Mouse (Mus musculus) embryo, embryonic 11.5 days (tissue): Measurements from ENCODE around the gene Rsg1.

Experiments
- DNase-seq: peaks from one replicate; pipeline ENCODE4 v3.0.0-alpha.2; 2012; ENCODE audit warnings: low read depth, low spot score

The Rsg1 gene

DNA sequence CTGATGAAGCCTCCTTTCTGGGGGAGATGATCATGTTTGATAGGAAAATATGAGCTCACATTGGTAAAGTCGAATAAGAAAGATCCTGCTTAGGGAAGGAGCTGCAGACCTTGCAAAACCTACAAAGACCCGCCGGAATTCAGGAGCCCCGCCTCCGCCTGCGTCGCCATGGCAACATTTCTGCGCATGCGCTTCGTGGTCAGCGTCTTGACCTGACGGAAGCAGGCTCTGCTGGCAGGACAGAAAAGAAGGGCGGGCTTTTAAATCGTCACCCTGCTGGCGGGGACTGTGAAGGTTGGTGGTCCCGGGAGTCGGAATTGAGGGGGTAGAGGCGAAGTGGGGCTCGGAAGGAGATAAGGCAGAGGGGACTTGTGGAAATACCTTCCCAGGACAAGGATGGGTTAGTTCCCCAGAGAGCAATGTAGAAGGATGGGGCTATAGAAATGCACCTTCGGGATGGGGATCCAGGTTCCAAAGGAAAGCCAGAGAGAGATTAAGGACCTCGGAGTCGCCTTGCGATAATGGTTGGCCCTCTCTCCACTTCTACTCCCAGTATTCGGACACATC is at the start of gene Rsg1:
Rsg1 (plus strand) TSS at position 187 of the 567 bp plus-strand sequence.
- peak; percentile 92 for DNase-seq

DNA sequence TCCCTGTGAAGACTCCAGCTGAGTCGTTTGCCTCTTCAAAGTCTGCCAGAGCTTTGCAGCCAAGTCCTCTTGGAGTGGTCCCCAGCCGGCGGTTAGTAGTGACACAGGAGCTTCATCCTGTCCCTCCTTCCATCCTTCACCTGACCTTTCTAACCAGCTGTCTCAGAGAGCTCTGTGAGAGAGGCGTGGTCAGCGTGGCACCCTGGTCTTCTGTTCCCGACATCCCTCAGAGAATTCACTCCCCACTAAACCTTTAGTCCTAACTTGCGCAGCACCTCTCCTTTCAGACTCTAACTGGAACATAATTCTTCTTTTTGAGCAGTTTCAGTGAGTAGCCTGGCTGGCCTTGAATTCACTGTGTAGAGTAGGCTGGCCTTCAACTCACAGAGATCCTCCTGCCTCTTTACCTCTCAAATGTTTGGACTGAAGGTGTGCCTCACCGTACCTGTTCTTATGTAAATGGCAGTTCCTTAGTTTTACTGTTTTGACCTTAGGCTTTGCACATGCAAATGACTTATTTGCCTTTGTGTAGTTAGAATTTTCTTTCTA is 47.9 kb upstream of the Rsg1 start:
- no peak for DNase-seq

DNA sequence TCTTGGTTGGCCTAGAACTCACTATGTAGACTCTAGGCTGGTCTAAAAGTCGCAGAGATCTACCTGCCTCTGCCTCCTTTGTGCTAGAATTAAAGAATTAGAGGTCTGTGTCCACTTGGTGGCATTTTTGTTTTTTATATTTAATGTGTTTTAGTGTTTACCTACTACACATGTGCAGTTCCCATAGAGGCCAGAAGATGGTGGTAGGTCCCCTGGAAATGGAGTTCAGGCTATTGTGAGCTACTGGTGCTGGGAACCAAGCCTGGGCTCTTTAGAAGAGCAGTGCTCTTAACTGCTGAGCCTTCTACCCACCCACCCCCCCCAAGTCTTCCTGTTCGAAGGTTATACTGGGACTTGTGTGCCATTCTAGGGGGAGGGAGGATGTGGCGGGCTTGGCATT is 46.6 kb upstream of the Rsg1 start:
- DNase-seq = no peak

DNA sequence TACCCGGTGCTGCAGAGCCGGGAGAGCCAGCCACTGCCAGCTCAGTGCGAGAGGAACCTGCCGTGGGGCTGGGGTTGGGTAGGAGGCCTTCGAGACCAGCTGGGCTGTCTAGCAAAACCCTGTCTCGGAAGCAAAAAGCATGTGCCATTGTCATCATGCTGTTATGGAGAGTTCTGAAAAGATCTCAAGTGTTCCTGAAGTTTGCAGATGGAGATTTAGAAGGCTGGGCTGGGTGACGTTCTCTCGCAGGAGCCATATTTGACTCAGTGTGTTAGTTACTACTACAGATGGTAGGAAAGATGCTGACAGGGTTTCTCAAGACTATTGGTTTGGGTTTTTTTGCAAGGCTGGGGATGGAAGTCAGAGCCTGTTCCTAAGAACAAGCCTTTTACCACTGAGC is 41.6 kb upstream of the Rsg1 start:
- DNase-seq = no peak

DNA sequence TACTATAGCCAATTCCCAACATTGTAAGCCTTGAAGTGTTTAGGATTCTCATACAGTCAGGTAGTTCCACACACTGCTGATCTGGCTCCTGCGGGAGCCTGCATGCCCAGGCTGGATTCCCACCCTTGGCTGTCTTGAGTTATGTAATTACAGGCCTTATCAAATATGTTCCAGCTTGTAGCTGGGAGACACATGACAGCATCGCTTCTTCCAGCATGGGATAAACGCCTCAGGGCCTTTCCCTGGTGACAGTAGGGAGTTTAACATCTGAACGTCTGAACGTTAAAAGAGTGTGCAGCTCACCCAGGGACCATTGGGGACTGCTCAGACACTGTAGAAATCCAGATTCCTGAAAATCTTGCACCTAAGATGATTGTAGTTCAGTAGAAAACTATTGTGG is 38.0 kb upstream of the Rsg1 start:
- no peak for DNase-seq

DNA sequence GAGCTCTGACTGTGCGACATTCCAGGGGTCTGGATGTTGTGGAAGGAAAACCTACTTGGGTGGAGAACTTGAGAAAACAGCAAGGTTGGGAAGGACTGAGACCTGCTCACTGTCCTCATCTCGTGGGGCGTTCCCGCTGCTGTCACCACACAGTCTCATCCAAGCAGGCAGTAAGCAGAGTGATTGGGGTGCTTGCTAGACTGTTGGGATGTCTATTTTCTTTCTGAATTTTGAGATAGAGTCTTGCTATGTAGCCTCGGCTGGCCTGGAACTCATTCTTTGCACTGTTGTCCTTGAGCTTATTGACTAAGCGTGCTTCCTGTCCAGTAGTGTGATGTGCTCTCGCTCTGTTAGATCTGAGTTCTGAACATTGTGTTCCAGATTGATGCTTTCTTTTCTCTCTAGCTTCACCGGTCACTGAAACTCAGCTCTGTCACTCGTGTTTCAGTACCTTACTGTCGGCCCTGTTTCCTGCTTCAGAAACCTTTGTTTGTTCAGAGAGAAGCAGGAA is 37.4 kb upstream of the Rsg1 start:
- no peak for DNase-seq

DNA sequence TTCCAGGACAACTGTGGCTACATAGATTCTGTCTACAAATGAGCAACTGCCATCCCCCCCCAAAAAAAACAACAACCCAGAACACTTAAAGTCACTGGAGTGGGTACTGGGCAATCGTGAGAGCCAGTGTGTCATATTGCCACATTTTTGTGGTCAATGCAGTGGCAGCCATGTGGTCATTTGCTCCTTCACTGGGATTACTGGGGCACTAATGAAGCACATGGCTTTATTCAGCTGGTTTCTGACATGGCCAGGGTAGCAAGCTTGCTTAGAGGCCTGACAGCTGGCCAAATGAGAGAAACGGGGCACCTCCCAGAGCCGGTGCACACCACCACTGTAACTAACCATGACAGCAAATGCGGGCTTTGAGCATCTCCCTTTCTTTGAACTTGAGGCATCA is 35.3 kb upstream of the Rsg1 start:
- DNase-seq = no peak

DNA sequence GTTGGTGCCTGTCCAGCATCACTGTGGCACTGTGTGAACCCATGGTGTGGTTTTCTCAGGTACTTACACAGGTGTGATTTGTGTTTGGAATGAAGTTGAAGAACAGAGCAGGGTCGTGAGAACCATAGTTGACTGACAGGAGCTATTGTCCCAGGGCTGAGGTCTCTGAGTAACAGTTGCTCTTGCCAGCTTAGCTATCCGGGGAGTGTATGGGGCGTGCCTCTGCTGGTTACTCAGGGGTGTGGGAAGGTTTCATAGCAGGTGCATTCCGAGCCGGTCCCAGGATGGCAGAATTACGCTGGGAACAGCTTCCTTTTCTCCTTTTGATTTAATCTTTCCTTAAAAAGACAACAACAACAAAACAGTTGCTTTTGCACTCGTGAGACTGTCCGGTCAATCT is 32.9 kb upstream of the Rsg1 start:
- no peak for DNase-seq

DNA sequence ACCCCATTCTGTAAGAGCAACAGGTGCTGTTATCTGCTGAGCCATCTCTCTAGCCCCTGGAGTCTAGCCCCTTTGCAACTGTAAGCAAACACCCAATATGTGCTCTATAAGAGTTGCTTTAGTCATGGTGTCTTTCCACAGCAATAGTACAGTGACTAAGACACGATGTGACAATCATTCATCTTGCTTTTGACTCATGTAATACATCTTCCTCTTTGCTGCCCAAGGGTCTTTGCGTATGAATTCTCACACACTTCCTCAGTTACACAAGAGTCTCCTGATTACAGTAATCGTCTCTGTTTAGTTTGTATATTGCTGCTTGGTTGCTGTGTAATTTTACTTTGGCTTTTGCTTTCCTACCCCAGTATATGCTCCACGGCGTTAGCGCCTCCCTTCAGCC is 31.8 kb upstream of the Rsg1 start:
- no peak for DNase-seq

DNA sequence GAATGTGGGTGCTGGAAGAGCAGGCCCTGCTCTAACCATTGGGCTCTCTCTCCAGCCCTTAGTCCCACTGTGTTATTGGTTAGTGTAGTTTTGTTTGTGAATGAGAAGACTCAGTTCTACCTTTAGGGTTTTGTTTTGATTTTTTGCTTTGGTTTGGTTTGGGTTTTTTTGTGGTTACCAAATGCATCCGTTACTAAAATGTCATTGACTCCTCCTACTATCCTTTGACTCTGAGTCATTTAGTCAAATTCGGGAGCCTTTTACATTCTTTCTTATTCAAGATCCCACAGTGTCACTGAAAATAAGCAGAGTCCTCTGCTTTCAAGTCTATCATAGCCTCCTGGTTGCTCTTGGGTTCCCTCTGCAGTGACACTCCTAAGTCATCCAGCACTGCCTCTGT is 29.8 kb upstream of the Rsg1 start:
- DNase-seq = no peak

DNA sequence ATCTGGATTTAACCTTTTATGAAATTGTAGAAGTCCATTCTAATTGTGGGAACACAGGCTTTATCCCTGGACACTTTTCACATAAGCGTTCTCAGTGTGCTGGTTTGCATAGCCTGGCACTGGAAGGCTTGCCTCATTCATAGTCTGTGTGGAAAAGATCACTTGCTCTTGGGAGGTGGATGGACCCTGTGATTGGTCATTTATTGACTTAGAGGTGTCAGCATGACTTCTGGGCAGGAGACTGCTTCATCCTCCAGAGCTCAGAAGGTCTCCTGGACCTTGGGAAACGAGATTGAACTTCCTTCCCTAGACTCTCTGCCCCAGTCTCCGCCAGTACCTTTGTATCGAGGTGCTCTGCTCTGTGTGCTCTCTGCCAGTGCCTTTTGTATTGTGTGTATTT is 29.3 kb upstream of the Rsg1 start:
- no peak for DNase-seq

DNA sequence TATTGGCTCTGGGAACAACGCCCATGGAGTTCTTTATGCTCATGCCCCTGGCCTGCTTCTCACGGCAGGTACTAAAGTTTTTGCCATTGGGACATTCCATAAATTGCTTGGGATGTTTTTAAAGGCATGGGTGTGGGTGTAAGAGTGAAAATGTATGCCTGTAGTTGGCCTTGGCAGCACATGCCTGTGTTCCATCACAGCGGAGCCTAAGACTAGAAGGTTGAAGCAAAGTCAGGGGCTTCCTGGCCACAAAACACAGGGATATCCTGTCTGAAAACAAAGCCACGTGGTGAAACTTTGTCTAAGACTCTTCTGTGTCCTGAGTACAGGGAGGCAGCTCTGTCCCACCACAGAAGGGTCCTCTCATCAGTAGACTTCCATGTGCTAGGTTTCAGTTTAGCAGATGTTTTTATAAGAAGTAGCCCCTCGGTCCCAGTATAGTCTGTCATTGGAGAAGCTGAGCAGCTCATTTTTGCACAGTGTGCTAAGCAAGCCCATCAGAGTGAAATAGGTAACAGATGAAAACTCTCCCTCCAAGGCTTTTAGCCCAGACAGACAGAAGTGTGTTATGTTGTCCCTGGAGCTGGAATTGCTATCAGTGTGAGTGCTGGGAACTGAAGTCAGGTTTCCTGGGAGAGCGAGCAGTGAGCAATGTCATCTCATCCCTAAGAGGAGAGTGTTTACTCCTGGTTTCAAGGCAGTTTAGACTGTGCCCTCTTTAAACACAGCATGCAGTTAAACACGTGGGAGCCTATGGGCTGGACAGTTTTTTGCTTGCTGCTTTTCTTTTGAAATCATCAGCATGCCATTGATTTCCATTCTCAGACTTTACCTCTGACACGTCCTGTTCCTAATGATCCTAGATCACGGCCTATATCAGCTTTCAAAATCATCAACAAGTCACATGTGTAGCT is 26.6 kb upstream of the Rsg1 start:
- DNase-seq = no peak

DNA sequence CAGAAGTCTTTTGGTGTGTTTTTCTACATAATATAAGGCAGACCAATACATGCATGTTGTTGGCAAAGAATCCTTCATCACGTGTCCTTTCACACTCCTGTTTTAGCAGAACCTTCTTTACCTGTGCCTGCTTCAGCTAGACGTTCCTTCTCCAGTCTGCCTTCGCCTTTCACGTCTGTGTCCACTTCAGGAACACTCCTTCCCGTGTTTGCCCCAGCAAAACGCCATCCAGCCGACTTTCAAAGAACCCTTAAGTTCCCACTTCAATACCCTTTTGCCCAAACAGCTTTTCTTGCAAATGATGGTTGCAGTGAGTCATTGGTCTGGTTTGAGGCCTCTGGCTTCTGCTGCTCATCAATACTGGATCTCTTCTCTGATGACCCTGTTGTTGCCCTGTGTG is 22.5 kb upstream of the Rsg1 start:
- DNase-seq = no peak

DNA sequence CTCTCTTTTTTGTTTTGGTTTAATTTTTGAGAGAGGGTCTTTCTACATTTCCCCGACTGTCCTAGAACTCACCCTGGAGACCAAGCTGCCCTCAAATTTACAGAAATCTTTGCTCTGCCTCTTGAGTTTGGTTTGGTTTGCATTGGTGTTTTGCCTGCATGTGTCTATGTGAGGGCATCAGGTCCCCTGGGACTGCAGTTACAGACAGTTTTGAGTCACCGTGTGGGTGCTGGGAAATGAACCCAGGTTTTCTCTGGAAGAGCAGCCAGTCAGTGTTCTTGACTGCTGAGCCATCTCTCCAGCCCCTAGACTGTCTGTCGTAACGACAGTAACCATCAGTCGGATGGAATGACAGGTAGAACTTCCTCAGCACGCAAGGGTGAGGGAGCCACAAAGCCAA is 19.2 kb upstream of the Rsg1 start:
- no peak for DNase-seq

DNA sequence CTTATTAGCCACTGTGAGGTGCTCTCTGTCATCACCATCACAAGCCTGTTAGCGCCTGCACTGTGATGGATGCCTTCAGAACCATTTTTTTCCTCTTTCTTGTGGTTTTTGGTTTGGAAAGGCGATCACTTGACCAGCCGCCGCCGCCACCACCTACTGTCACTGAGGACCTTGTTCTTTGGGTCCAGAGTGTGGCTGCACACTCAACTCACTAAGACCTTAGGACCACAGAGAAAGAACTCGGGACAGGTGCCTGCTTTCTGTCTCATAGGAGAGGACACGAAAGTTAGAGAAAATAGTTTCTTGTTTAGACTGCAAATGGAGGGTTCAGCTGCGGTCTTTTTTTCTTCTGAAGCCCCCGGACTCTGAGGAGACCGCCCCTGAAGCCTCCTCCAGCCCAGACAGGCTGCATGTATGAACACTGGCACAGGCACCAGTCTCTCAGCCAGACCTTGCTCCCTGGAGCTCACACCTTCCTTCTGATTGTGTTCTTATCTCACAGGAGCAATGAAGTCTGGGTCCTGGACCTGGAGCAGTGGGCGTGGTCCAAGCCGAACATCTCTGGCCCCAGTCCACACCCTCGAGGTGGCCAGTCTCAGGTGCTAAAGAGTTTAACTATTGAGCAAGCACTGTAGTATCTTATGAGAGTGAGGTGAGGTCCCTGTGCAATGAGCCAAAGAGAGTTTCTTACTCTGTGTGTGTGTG is 16.6 kb upstream of the Rsg1 start:
- DNase-seq = no peak

DNA sequence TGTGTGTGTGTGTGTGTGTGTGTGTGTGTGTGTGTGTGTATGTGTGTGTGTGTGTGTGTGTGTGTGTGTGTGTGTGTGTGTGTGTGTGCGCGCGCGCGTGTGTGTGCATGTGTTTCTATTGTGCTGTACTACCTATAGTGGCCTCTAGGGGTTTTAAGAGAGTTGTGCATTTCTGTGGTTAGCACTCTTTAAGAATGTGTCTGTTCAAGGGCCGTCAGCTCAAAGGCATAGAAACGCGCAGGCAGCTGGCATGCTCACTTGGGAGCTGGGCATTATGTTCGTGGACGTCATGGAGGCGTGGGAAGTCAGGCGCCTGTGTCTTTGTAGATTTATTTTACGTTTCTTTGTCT is 16.1 kb upstream of the Rsg1 start:
- DNase-seq = no peak

DNA sequence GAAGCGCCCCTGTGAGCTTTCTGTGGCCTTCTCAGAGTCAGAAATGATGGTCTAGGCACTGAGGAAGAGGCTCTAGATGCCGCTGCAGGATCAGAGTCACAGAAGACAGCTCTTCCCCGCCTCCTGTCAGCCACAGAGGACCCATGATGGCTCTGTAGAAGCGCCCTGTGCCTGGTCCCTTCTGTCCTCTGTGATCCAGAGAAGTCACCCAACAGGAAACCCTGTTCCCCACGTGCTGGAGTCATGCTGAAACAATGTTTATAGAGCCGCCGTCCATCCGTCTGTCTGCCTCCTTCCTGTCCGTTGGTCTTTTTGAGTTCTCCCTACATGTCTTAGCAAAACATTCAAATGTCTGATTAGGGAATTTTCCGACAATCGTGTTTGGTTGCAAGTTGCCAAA is 12.8 kb upstream of the Rsg1 start:
- no peak for DNase-seq

DNA sequence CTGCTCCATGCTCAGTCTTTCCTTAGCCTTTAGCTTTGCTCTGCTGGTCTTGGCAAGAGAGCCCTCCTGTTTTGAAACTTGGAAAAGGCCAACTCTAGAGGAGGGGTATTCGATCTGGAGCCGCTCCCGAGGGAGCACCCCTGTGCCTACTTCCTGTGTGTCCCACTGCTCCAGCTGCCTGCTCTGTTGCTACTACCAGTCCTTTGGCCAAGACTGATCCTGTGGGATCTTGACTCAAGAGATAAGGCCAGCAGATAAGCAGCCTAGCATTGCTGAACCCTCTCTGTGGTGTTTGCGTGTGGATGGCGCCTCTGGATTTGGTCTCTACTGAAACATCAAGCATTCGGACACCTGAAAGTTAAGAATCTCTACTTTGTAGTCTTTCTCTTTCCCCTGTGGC is 11.6 kb upstream of the Rsg1 start:
- DNase-seq = no peak

DNA sequence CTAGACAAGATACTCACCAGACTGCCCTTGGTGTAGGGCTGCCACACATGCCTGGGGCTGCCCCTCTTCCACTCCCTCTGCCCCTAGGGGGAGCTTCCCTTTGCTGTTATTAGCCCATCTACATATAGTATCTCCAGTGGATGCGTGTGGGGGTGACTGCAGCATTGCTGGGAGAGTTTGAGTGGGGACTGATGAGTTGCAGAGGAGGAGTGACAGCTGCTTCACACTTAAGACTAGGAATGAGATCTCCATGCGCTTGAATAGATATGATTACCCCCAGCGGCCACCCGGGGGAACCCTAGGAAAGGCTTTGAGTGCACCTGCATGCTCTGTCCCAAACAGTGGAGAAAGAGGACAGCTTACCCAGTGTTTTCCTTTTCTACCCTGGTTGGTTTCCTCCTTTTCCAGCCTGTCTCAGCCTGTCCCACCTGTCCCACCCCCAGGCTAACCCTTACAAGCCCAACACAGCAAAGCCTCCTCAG is 9.1 kb upstream of the Rsg1 start:
- DNase-seq = no peak

DNA sequence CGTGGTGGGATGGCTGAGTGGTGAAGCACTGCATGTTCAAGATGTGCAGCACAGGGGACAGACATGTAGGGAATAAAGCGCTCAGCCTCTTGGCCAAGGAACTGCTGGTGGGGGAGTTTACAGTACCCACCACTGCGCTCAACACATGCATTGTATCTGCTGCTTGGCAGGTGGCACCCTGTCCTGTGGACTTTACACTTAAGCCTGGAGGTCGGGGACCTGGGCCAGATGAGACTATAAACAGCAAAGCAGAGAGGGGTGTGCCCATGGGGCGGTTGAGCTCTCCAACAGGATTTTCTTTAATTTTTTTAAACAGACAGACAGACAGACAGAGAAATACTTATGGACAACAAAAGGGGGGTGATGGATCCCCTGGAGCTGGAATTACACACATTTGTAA is 6.7 kb upstream of the Rsg1 start:
- no peak for DNase-seq

DNA sequence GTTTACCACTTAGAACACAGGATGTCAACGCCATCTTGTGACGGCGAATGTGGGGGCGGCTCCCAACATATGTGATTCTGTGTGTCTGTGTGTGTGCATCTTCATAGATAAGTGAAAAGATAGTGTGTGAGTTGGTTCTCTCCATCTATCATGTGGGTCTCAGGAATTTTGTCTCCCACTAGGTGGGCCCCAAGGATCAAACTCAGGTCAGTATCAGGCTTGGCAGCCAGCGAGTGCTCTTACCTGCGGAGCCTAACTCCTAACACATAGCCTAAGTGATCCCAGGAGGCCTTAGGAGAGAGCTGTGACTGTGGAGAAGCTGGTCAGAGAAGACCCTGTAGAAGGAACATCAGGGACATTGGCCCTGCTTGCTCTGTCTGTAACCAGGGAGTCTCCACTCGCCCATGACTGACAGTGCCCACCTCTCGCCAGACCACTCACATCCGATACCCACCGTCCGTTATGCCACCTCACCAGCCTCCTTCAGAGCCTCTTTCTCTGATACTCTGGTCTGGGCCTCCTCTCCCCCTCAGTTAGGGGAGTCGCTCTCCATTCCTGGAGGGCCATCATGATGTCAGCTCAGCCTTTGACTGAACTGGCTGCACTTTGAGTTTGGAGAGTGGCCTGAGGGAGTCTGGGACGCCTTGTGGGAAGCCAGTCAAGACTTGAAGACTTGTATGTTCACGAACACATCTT is 3.1 kb upstream of the Rsg1 start:
- no peak for DNase-seq

DNA sequence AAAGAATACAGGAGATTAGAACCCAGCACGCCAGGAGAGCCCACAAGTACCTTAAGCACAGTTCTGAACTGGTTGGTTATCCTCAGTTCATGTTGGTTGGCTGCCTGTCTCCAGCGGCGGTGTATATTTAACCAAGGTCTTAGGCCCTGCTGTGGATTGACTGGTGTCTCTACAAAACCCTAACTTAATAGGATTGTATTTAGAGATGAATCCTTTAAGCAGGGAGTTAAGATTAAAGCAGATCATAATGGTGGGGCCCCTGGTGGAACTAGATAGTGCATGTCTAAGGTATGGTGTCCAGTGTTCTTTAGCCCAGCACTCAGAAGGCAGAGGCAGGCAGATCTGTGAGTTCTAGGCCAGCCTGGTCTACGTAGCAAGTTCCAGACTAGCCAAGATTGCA is 2.1 kb upstream of the Rsg1 start:
- DNase-seq = no peak
